Mouse (Mus musculus): ENCODE data around the gene Poldip2. TPM values are rescaled to one million over a fixed set of nuclear protein-coding genes. Genes with fewer than 3 reads are reported as not detected.

Gene Poldip2
- polyA plus RNA-seq, 1 experiment, result 111 TPM

DNA sequence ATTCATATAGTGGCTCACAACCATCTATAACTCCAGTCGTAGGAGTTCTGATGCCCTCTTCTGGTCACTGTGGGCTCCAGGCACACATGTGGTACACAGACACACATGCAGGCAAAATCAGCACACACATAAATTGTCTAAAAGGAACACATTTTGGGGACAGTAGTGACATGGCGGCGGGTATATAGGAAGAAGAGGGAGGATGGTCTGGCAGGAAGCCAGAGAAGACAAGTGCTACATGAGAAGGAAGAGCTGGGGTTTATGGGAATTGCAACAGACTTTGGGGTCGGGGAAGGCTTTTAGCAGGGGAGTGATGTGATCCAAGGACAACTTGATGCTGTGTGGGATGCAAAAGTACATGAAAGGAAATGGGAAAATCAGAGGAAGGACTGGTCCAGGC is 22.5 kb downstream of the Poldip2 start:
- Histone ChIP-seq H3K4me3 (ENCODE audit: control insufficient read depth, low read depth, low read length) (no peak overlapping the region), H3K27ac (ENCODE audit: control insufficient read depth, insufficient read depth, low read depth, low read length) (no peak overlapping the region), H3K36me3 (ENCODE audit: control insufficient read depth, insufficient read depth, low read length) (peaks cover 2% of the 10 kb centered on the region; the same call in 1 of the 2 replicates), H3K4me1 (ENCODE audit: control insufficient read depth, insufficient read depth, low read length) (peaks cover 2% of the 10 kb centered on the region), H3K27me3 (ENCODE audit: control insufficient read depth, insufficient read depth, low read length) (no peaks in the 10 kb centered on the region)
- no peak for TF ChIP-seq POLR2A (IDR thresholded peaks at IDR 0.05; ENCODE audit: control insufficient read depth, low read depth, low read length)

DNA sequence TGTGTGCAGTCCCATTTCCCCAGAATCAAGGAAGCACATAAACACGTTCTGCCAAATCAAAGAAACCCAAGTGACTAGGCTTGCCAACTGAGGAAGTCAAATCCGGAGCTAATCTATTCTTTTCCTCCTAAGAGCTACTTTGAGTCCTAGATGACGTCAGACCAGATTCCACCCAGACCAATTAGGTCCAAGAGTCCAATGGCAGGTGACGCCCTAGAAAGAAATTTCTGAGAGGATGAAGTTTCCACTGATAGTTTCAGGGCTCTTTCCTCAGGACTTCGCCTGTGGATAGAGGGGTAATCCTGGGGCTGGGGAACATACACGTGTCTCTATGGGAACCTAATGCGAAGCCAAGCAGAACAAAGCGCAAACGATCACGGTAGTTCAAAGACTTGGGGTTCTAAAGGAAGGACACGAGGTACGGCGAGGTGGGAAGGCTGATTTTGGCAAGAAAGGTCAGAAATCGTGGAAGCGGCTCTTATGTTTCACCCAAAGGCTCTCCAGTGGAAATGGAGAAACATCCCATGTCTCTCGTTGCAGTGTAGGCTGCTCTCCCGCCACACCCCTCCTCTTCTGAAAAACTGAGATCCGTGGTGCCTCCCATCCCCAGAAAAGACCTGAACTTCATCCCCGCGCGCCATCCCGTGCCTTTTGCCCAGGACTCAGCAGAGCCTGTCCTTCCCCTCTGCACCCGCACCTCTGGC is 23.5 kb downstream of the Poldip2 start:
- Histone ChIP-seq H3K27ac (ENCODE audit: control insufficient read depth, insufficient read depth, low read depth, low read length) (peak overlapping the region; percentile 55), H3K4me1 (ENCODE audit: control insufficient read depth, insufficient read depth, low read length) (peaks cover 2% of the 10 kb centered on the region), H3K36me3 (ENCODE audit: control insufficient read depth, insufficient read depth, low read length) (peaks cover 3% of the 10 kb centered on the region), H3K4me3 (ENCODE audit: control insufficient read depth, low read depth, low read length) (peak overlapping the region; percentile 100), H3K27me3 (ENCODE audit: control insufficient read depth, insufficient read depth, low read length) (no peaks in the 10 kb centered on the region)
- TF ChIP-seq CTCF (IDR thresholded peaks at IDR 0.05; ENCODE audit: control insufficient read depth, insufficient read depth, insufficient replicate concordance, low read depth, low read length) (no peak), POLR2A (IDR thresholded peaks at IDR 0.05; ENCODE audit: control insufficient read depth, low read depth, low read length) (no peak)

- Histone ChIP-seq H3K27me3 (ENCODE audit: control insufficient read depth, insufficient read depth, low read length) (no peaks in the 10 kb centered on the region), H3K27ac (ENCODE audit: control insufficient read depth, insufficient read depth, low read depth, low read length) (peak within 1 kb of the TSS; percentile 99), H3K4me1 (ENCODE audit: control insufficient read depth, insufficient read depth, low read length) (peaks cover 2% of the 10 kb centered on the region), H3K36me3 (ENCODE audit: control insufficient read depth, insufficient read depth, low read length) (peaks cover 4% of the 10 kb centered on the region), H3K4me3 (ENCODE audit: control insufficient read depth, low read depth, low read length) (peak within 1 kb of the TSS; percentile 100)
- peak; percentile 89 for TF ChIP-seq POLR2A (IDR thresholded peaks at IDR 0.05; ENCODE audit: control insufficient read depth, low read depth, low read length)
- TF ChIP-seq CTCF (IDR thresholded peaks at IDR 0.05; ENCODE audit: control insufficient read depth, insufficient read depth, insufficient replicate concordance, low read depth, low read length), result no peak
These were observed 24.2 kb downstream of the Poldip2 start, which contains the start of the genes Tnfaip1 and Ift20 for GRCm38 (mm10) chr11:78536080-78536689. Gene Tnfaip1 (minus strand): TSS chr11:78536332. Gene Ift20 (plus strand): TSS chr11:78536361.

DNA sequence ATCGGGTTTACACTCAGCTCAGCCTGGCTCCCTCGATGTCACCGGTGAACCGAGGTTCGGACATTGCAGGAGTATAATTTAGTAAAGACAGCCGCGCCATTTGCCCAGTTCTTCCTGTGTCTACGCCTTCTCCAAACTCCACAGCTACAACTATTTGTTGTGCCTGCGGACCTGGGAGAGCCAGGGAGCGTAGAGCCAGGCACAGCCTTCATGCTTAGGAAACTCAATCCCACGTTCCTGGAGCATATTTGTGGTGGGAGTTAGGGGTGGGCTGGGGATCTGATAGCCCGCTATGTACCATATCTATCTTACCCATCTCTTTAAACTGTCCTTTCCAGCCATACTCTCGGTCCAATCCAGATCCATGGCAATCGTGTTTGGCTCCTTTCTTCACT is 24.7 kb downstream of the Poldip2 start:
- Histone ChIP-seq H3K27ac (ENCODE audit: control insufficient read depth, insufficient read depth, low read depth, low read length) (peak overlapping the region; percentile 99), H3K27me3 (ENCODE audit: control insufficient read depth, insufficient read depth, low read length) (no peaks in the 10 kb centered on the region), H3K4me3 (ENCODE audit: control insufficient read depth, low read depth, low read length) (peak overlapping the region; percentile 100), H3K36me3 (ENCODE audit: control insufficient read depth, insufficient read depth, low read length) (peaks cover 4% of the 10 kb centered on the region), H3K4me1 (ENCODE audit: control insufficient read depth, insufficient read depth, low read length) (peaks cover 2% of the 10 kb centered on the region)
- TF ChIP-seq POLR2A (IDR thresholded peaks at IDR 0.05; ENCODE audit: control insufficient read depth, low read depth, low read length) (no peak), CTCF (IDR thresholded peaks at IDR 0.05; ENCODE audit: control insufficient read depth, insufficient read depth, insufficient replicate concordance, low read depth, low read length) (no peak)

DNA sequence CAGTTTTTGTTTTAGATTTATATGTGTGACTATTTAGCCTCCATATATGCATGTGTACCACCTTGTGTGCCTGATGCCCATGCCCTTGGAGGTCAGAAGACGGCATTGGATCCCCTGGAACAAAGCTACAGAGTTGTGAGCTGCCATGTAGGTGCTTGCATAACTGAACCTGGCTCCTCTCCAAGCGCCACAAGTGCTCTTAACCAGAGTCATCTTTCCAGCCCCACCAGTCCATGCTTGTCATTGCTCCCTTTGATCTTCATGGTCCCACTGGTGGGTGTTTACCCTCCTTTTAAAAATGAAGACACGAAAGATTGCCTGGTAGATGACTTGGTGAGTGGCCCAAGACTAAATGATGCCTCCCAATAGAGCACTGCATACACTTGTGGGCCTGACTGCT is 28.4 kb downstream of the Poldip2 start:
- no peaks in the 10 kb centered on the region for H3K27me3 ChIP-seq (ENCODE audit: control insufficient read depth, insufficient read depth, low read length)
- peaks cover 5% of the 10 kb centered on the region for H3K36me3 ChIP-seq (ENCODE audit: control insufficient read depth, insufficient read depth, low read length)
- H3K27ac ChIP-seq (ENCODE audit: control insufficient read depth, insufficient read depth, low read depth, low read length), result no peak overlapping the region
- peaks cover 2% of the 10 kb centered on the region for H3K4me1 ChIP-seq (ENCODE audit: control insufficient read depth, insufficient read depth, low read length)
- TF ChIP-seq POLR2A (IDR thresholded peaks at IDR 0.05; ENCODE audit: control insufficient read depth, low read depth, low read length) (no peak), CTCF (IDR thresholded peaks at IDR 0.05; ENCODE audit: control insufficient read depth, insufficient read depth, insufficient replicate concordance, low read depth, low read length) (no peak)
- H3K4me3 ChIP-seq (ENCODE audit: control insufficient read depth, low read depth, low read length), result no peak overlapping the region

- TF ChIP-seq CTCF (IDR thresholded peaks at IDR 0.05; ENCODE audit: control insufficient read depth, insufficient read depth, insufficient replicate concordance, low read depth, low read length) (no peak), POLR2A (IDR thresholded peaks at IDR 0.05; ENCODE audit: control insufficient read depth, low read depth, low read length) (no peak)
- H3K4me3 ChIP-seq (ENCODE audit: control insufficient read depth, low read depth, low read length), result no peak overlapping the region
- H3K4me1 ChIP-seq (ENCODE audit: control insufficient read depth, insufficient read depth, low read length), result 0 out of 2 replicates have a peak, but pooled peaks cover 2% of the 10 kb centered on the region
- no peaks in the 10 kb centered on the region for H3K27me3 ChIP-seq (ENCODE audit: control insufficient read depth, insufficient read depth, low read length)
- peaks cover 3% of the 10 kb centered on the region for H3K36me3 ChIP-seq (ENCODE audit: control insufficient read depth, insufficient read depth, low read length)
- H3K27ac ChIP-seq (ENCODE audit: control insufficient read depth, insufficient read depth, low read depth, low read length), result no peak overlapping the region
These were observed 32.6 kb downstream of the Poldip2 start for GRCm38 (mm10) chr11:78544449-78545111.

GRCm38 (mm10) chr11:78545181-78545580 is 33.2 kb downstream of the Poldip2 start:
- H3K4me3 ChIP-seq (ENCODE audit: control insufficient read depth, low read depth, low read length), result no peak overlapping the region
- no peaks in the 10 kb centered on the region for H3K27me3 ChIP-seq (ENCODE audit: control insufficient read depth, insufficient read depth, low read length)
- no peak overlapping the region for H3K27ac ChIP-seq (ENCODE audit: control insufficient read depth, insufficient read depth, low read depth, low read length)
- 0 out of 2 replicates have a peak, but pooled peaks cover 2% of the 10 kb centered on the region for H3K4me1 ChIP-seq (ENCODE audit: control insufficient read depth, insufficient read depth, low read length)
- TF ChIP-seq POLR2A (IDR thresholded peaks at IDR 0.05; ENCODE audit: control insufficient read depth, low read depth, low read length) (no peak), CTCF (IDR thresholded peaks at IDR 0.05; ENCODE audit: control insufficient read depth, insufficient read depth, insufficient replicate concordance, low read depth, low read length) (no peak)
- H3K36me3 ChIP-seq (ENCODE audit: control insufficient read depth, insufficient read depth, low read length), result peaks cover 3% of the 10 kb centered on the region
